Mouse (Mus musculus) olfactory bulb, adult 2 months (tissue): ENCODE measurements around the gene Rrbp1.

Experiments
- CTCF ChIP-seq: fragments of 200-500 bp; IDR thresholded peaks from 2 replicates; pipeline ENCODE4 v1.5.1; 2012; ENCODE audit warnings: low read depth, mild to moderate bottlenecking, low read length, moderate library complexity; ENCODE audit not compliant: insufficient read depth
- POLR2A ChIP-seq: fragments of 200-500 bp; IDR thresholded peaks from 2 replicates; pipeline ENCODE4 v1.6.1; 2012; ENCODE audit warnings: mild to moderate bottlenecking, low read depth, low read length, moderate library complexity; ENCODE audit not compliant: insufficient read depth

DNA sequence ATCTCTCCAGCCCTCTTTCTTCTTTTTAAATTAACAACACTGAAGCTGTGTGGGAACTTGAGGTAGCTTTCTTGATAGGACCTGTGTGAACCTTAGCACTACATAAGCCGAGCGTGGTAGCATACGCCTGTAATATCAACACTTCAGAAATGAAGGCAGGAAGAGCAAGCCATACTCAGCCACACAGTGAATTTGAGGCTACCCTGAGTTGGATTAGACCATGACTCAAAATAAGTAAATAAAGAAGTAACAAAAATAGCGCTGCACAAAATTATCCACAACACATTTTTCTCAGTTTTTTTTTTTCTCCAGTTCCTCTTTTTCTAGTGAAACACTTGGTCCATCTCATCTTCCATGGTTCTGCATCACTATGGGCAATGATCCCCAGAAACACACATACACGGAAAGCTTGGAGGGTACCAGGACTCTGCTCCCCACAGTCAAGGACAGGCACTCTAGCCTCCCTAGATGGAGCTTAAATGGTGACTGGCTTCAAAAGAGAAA, 35.9 kb downstream of the Rrbp1 start:
- TF ChIP-seq CTCF: no peak
- no peak for TF ChIP-seq POLR2A
